Mouse (Mus musculus) forelimb bud, embryonic 11.5 days (tissue): ENCODE results near the gene Bid.
"Not testable (repeated sequence)": the region's sequence is repeated elsewhere in the genome, so short reads cannot be mapped to it uniquely, and the experiment has no call there.

Source experiments
- DNase-seq: peaks from one replicate; pipeline ENCODE4 v3.0.0-alpha.2; 2012; ENCODE audit warnings: low read depth, low spot score

Bid gene

GRCm38 (mm10) chr6:120937104-120937617 lies 20.5 kb upstream of the Bid start:
- no peak for DNase-seq

- no peak for DNase-seq
Observed at GRCm38 (mm10) chr6:120934176-120934575, 17.5 kb upstream of the Bid start.

GRCm38 (mm10) chr6:120933670-120934069 lies 17.0 kb upstream of the Bid start:
- no peak for DNase-seq

GRCm38 (mm10) chr6:120932597-120932996 lies 15.9 kb upstream of the Bid start:
- no peak for DNase-seq

- DNase-seq: no peak
Observed at GRCm38 (mm10) chr6:120930450-120931306, 14.0 kb upstream of the Bid start.

- DNase-seq: no peak
Observed at GRCm38 (mm10) chr6:120929421-120929820, 12.8 kb upstream of the Bid start.

GRCm38 (mm10) chr6:120927765-120928164 lies 11.1 kb upstream of the Bid start:
- no peak for DNase-seq

- DNase-seq: no peak
Observed at GRCm38 (mm10) chr6:120926880-120927279, 10.2 kb upstream of the Bid start.

- DNase-seq: not testable (repeated sequence)
Observed at GRCm38 (mm10) chr6:120924791-120925321, 8.2 kb upstream of the Bid start.

- no peak for DNase-seq
Observed at GRCm38 (mm10) chr6:120917975-120918374, 1.3 kb upstream of the Bid start.

- not testable (repeated sequence) for DNase-seq
Observed at GRCm38 (mm10) chr6:120916972-120917881, 574 bp upstream of the Bid start.

- DNase-seq: no peak
Observed at GRCm38 (mm10) chr6:120915649-120915975, 1.0 kb downstream of the Bid start.

GRCm38 (mm10) chr6:120914911-120915648 lies 1.6 kb downstream of the Bid start:
- no peak for DNase-seq

GRCm38 (mm10) chr6:120914533-120914910 lies 2.1 kb downstream of the Bid start:
- no peak for DNase-seq

GRCm38 (mm10) chr6:120913783-120914182 lies 2.9 kb downstream of the Bid start:
- DNase-seq: no peak

- no peak for DNase-seq
Observed at GRCm38 (mm10) chr6:120912931-120913330, 3.7 kb downstream of the Bid start.

- no peak for DNase-seq
Observed at GRCm38 (mm10) chr6:120911213-120912007, 5.2 kb downstream of the Bid start.

GRCm38 (mm10) chr6:120909501-120909900 lies 7.2 kb downstream of the Bid start:
- no peak for DNase-seq

GRCm38 (mm10) chr6:120907876-120908597 lies 8.6 kb downstream of the Bid start:
- not testable (repeated sequence) for DNase-seq

GRCm38 (mm10) chr6:120906521-120906920 lies 10.1 kb downstream of the Bid start:
- DNase-seq: no peak
